Mouse (Mus musculus): ENCODE measurements at regions not wholly inside any gene's neighbourhood (a gene's known extent, or its start where the extent isn't known, plus 50 kb on each side); places are given as distances from the start of the nearest gene placed in this dataset.
A peak's percentile ranks its signal among the peaks of the same experiment; 100 is the strongest.

GRCm38 (mm10) chr9:115724063-115724462, 185.2 kb upstream of the Gadl1 start:
- TF ChIP-seq CTCF (IDR thresholded peaks at IDR 0.05; ENCODE audit: low read depth): no peak
- no peak for TF ChIP-seq EP300 (IDR thresholded peaks at IDR 0.05; ENCODE audit: low read depth)
- no peaks in the 10 kb centered on the region for H3K27me3 ChIP-seq (ENCODE audit: control insufficient read depth, insufficient read depth, low read length)
- H3K9ac ChIP-seq (replicated peaks; ENCODE audit: low read depth, low read length): no peak overlapping the region
- ATAC-seq (ENCODE audit: insufficient read depth, low read depth) (no peak), DNase-seq (ENCODE audit: low spot score) (no peak)
- H3K4me2 ChIP-seq (ENCODE audit: low read depth, low read length): no peak overlapping the region
- no peak overlapping the region for H3K4me3 ChIP-seq (ENCODE audit: low read depth, low read length)
- no peaks in the 10 kb centered on the region for H3K36me3 ChIP-seq (replicated peaks; ENCODE audit: control insufficient read depth, insufficient read depth, low read length)
- 42% methylated on average over 2 of the region's 2 CpGs for WGBS
- H3K9me3 ChIP-seq (replicated peaks; ENCODE audit: control insufficient read depth, low read length): no peaks in the 10 kb centered on the region
- H3K27ac ChIP-seq (ENCODE audit: low read depth): no peak overlapping the region
- peaks cover 11% of the 10 kb centered on the region; the same call in 1 of the 2 replicates for H3K4me1 ChIP-seq (ENCODE audit: control insufficient read depth, insufficient read depth)

- no peaks in the 10 kb centered on the region for H3K9me3 ChIP-seq (replicated peaks; ENCODE audit: control insufficient read depth, low read length)
- H3K4me2 ChIP-seq (ENCODE audit: low read depth, low read length): no peak overlapping the region
- no peak overlapping the region for H3K9ac ChIP-seq (replicated peaks; ENCODE audit: low read depth, low read length)
- no peak overlapping the region for H3K4me3 ChIP-seq (ENCODE audit: low read depth, low read length)
- H3K27ac ChIP-seq (ENCODE audit: low read depth): no peak overlapping the region
- H3K36me3 ChIP-seq (replicated peaks; ENCODE audit: control insufficient read depth, insufficient read depth, low read length): no peaks in the 10 kb centered on the region
- ATAC-seq (ENCODE audit: insufficient read depth, low read depth): no peak
- peaks cover 11% of the 10 kb centered on the region; the same call in 1 of the 2 replicates for H3K4me1 ChIP-seq (ENCODE audit: control insufficient read depth, insufficient read depth)
- DNase-seq (ENCODE audit: low spot score): peak; percentile 82
- 23% methylated on average over 5 of the region's 5 CpGs for WGBS
- TF ChIP-seq CTCF (IDR thresholded peaks at IDR 0.05; ENCODE audit: low read depth) (no peak), EP300 (IDR thresholded peaks at IDR 0.05; ENCODE audit: low read depth) (no peak)
- no peaks in the 10 kb centered on the region for H3K27me3 ChIP-seq (ENCODE audit: control insufficient read depth, insufficient read depth, low read length)
Measured at GRCm38 (mm10) chr9:115727361-115727760, 181.9 kb upstream of the Gadl1 start.

GRCm38 (mm10) chr9:115731557-115731956, 177.7 kb upstream of the Gadl1 start:
- DNase-seq (ENCODE audit: low spot score) (no peak), ATAC-seq (ENCODE audit: insufficient read depth, low read depth) (no peak)
- no peak overlapping the region for H3K27ac ChIP-seq (ENCODE audit: low read depth)
- TF ChIP-seq EP300 (IDR thresholded peaks at IDR 0.05; ENCODE audit: low read depth) (no peak), CTCF (IDR thresholded peaks at IDR 0.05; ENCODE audit: low read depth) (no peak; the same call in 1 of the 2 replicates)
- H3K4me1 ChIP-seq (ENCODE audit: control insufficient read depth, insufficient read depth): peaks cover 11% of the 10 kb centered on the region; the same call in 1 of the 2 replicates
- no peaks in the 10 kb centered on the region for H3K27me3 ChIP-seq (ENCODE audit: control insufficient read depth, insufficient read depth, low read length)
- no peak overlapping the region for H3K9ac ChIP-seq (replicated peaks; ENCODE audit: low read depth, low read length)
- H3K4me2 ChIP-seq (ENCODE audit: low read depth, low read length): no peak overlapping the region
- no peaks in the 10 kb centered on the region for H3K9me3 ChIP-seq (replicated peaks; ENCODE audit: control insufficient read depth, low read length)
- WGBS: 60% methylated on average over 6 of the region's 6 CpGs
- H3K4me3 ChIP-seq (ENCODE audit: low read depth, low read length): no peak overlapping the region
- no peaks in the 10 kb centered on the region for H3K36me3 ChIP-seq (replicated peaks; ENCODE audit: control insufficient read depth, insufficient read depth, low read length)

- H3K4me2 ChIP-seq (ENCODE audit: low read depth, low read length): no peak overlapping the region
- H3K9me3 ChIP-seq (replicated peaks; ENCODE audit: control insufficient read depth, low read length): no peaks in the 10 kb centered on the region
- ATAC-seq (ENCODE audit: insufficient read depth, low read depth): no peak
- TF ChIP-seq CTCF (IDR thresholded peaks at IDR 0.05; ENCODE audit: low read depth): no peak
- H3K9ac ChIP-seq (replicated peaks; ENCODE audit: low read depth, low read length): no peak overlapping the region
- WGBS: 76% methylated on average over 4 of the region's 4 CpGs
- no peaks in the 10 kb centered on the region for H3K4me1 ChIP-seq (ENCODE audit: control insufficient read depth, insufficient read depth)
- no peak overlapping the region for H3K4me3 ChIP-seq (ENCODE audit: low read depth, low read length)
- DNase-seq (ENCODE audit: low spot score): no peak
- H3K27me3 ChIP-seq (ENCODE audit: control insufficient read depth, insufficient read depth, low read length): no peaks in the 10 kb centered on the region
- H3K27ac ChIP-seq (ENCODE audit: low read depth): no peak overlapping the region
- H3K36me3 ChIP-seq (replicated peaks; ENCODE audit: control insufficient read depth, insufficient read depth, low read length): no peaks in the 10 kb centered on the region
Measured at GRCm38 (mm10) chr9:115733104-115733503, 176.2 kb upstream of the Gadl1 start.

- TF ChIP-seq EP300 (IDR thresholded peaks at IDR 0.05; ENCODE audit: low read depth): no peak
- no peak for TF ChIP-seq CTCF (IDR thresholded peaks at IDR 0.05; ENCODE audit: low read depth)
- Histone ChIP-seq H3K36me3 (replicated peaks; ENCODE audit: control insufficient read depth, insufficient read depth, low read length) (no peaks in the 10 kb centered on the region), H3K4me3 (ENCODE audit: low read depth, low read length) (no peak overlapping the region), H3K4me2 (ENCODE audit: low read depth, low read length) (no peak overlapping the region), H3K27ac (ENCODE audit: low read depth) (no peak overlapping the region), H3K27me3 (ENCODE audit: control insufficient read depth, insufficient read depth, low read length) (no peaks in the 10 kb centered on the region), H3K4me1 (ENCODE audit: control insufficient read depth, insufficient read depth) (no peaks in the 10 kb centered on the region), H3K9me3 (replicated peaks; ENCODE audit: control insufficient read depth, low read length) (no peaks in the 10 kb centered on the region), H3K9ac (replicated peaks; ENCODE audit: low read depth, low read length) (no peak overlapping the region)
- DNase-seq (ENCODE audit: low spot score) (no peak), ATAC-seq (ENCODE audit: insufficient read depth, low read depth) (no peak)
- 67% methylated on average over 5 of the region's 5 CpGs for WGBS
Measured at GRCm38 (mm10) chr9:115739984-115740383, 169.3 kb upstream of the Gadl1 start.

- TF ChIP-seq EP300 (IDR thresholded peaks at IDR 0.05; ENCODE audit: low read depth): no peak
- TF ChIP-seq CTCF (IDR thresholded peaks at IDR 0.05; ENCODE audit: low read depth): no peak
- Histone ChIP-seq H3K4me2 (ENCODE audit: low read depth, low read length) (no peak overlapping the region), H3K27ac (ENCODE audit: low read depth) (no peak overlapping the region), H3K9ac (replicated peaks; ENCODE audit: low read depth, low read length) (no peak overlapping the region), H3K36me3 (replicated peaks; ENCODE audit: control insufficient read depth, insufficient read depth, low read length) (no peaks in the 10 kb centered on the region), H3K27me3 (ENCODE audit: control insufficient read depth, insufficient read depth, low read length) (no peaks in the 10 kb centered on the region), H3K9me3 (replicated peaks; ENCODE audit: control insufficient read depth, low read length) (no peaks in the 10 kb centered on the region), H3K4me3 (ENCODE audit: low read depth, low read length) (no peak overlapping the region), H3K4me1 (ENCODE audit: control insufficient read depth, insufficient read depth) (no peaks in the 10 kb centered on the region)
- WGBS: 49% methylated on average over 9 of the region's 9 CpGs
- no peak for DNase-seq (ENCODE audit: low spot score)
- ATAC-seq (ENCODE audit: insufficient read depth, low read depth): no peak
Measured at GRCm38 (mm10) chr9:115746436-115746835, 162.8 kb upstream of the Gadl1 start.
